Mouse (Mus musculus) liver, adult 2 months (tissue): ENCODE results near the gene Ganc. TPM values are rescaled to one million over a fixed set of nuclear protein-coding genes. Genes with fewer than 3 reads are reported as not detected.

Source experiments
- DNase-seq: peaks from one replicate; pipeline ENCODE4 v3.0.0-alpha.2; 2011; ENCODE audit warnings: low read depth, low spot score; ENCODE audit errors: extremely low read depth
- H3K27ac ChIP-seq: fragments of 200-500 bp; replicated peaks from 2 replicates; pipeline ENCODE4 v1.5.1; 2012; ENCODE audit warnings: low read depth, mild to moderate bottlenecking, control low read depth, inconsistent platforms, low read length; ENCODE audit not compliant: insufficient read depth
- H3K27me3 ChIP-seq: fragments of 200-500 bp; 2 replicates; pipeline ENCODE4 v1.6.1; 2012; ENCODE audit warnings: mild to moderate bottlenecking, moderate library complexity, low read length, inconsistent platforms; ENCODE audit not compliant: control insufficient read depth, insufficient read depth
- H3K36me3 ChIP-seq: fragments of 200-500 bp; 2 replicates; pipeline ENCODE4 v1.6.1; 2012; ENCODE audit warnings: low read length, inconsistent platforms; ENCODE audit not compliant: control insufficient read depth, insufficient read depth
- H3K4me1 ChIP-seq: fragments of 200-500 bp; 2 replicates; pipeline ENCODE4 v1.6.1; 2011; ENCODE audit warnings: low read length; ENCODE audit not compliant: control insufficient read depth, insufficient read depth
- H3K4me3 ChIP-seq: fragments of 200-500 bp; 2 replicates; pipeline ENCODE4 v1.5.1; 2011; ENCODE audit warnings: low read depth, mild to moderate bottlenecking, control low read depth, low read length, moderate library complexity; ENCODE audit not compliant: insufficient read depth
- H3K79me2 ChIP-seq: fragments of 200-500 bp; 2 replicates; pipeline ENCODE4 v1.6.1; 2012; ENCODE audit warnings: inconsistent platforms, mild to moderate bottlenecking, low read length, moderate library complexity; ENCODE audit not compliant: control insufficient read depth, insufficient read depth
- H3K9ac ChIP-seq: fragments of 200-500 bp; 2 replicates; pipeline ENCODE4 v1.6.1; 2012; ENCODE audit warnings: low read depth, mild to moderate bottlenecking, control low read depth, inconsistent platforms, low read length
- CTCF ChIP-seq: fragments of 200-500 bp; IDR thresholded peaks from 2 replicates; pipeline ENCODE4 v1.5.1; 2011; ENCODE audit warnings: low read depth, low read length, control low read depth
- POLR2A ChIP-seq: fragments of 200-500 bp; IDR thresholded peaks from 2 replicates; pipeline ENCODE4 v1.6.1; 2011; ENCODE audit warnings: low read length, control low read depth; ENCODE audit not compliant: insufficient read depth; ENCODE audit errors: extremely low read depth
- WGBS: fragments of 180-500 bp; shearing (Covaris S2); methylation state at CpG from one replicate; pipeline ENCODE4 v1.1.7; 2018; 5-methylcytosine and 5-hydroxymethylcytosine counted together
- polyA plus RNA-seq: library from polyadenylated mRNA; depleted of rRNA; stranded (reverse); fragments of >200 nt; gene quantifications from 2 replicates; pipeline ENCODE4 v1.2.3, GENCODE M21; 2012
- total RNA-seq: library from RNA; depleted of rRNA; stranded (reverse); fragments of >200 nt; gene quantifications from 2 replicates; pipeline ENCODE4 v1.2.3, GENCODE M21; 2014

Gene Ganc
- total and polyA plus RNA-seq, 2 experiments: 10.7 to 26.5 TPM

DNA sequence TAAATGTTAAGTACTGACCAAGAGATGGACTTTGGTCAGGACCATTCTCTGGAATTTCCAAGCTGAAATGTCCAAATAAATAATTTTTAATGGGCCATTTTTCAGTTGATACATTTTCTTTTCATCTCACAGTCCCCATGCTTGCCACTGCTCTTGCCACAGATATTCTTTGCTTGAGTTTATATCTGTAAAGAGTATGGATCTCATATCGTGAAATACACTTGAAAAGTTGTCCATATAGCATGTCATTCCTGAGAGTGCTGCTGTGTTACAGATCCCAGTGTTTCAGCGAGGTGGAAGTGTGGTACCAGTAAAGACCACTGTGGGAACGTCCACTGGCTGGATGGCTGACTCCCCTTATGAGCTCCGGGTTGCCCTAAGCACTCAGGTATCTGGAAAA is 52.0 kb downstream of the Ganc start, which contains the start of gene Capn3:
Gene Capn3 (plus strand): TSS at position 301 of the 400 bp plus-strand sequence.
- Histone ChIP-seq H3K9ac (no peak within 1 kb of the TSS), H3K27ac (no peak within 1 kb of the TSS), H3K27me3 (no peaks in the 10 kb centered on the region), H3K4me3 (no peak within 1 kb of the TSS), H3K4me1 (no peaks in the 10 kb centered on the region), H3K36me3 (peaks cover 41% of the 10 kb centered on the region), H3K79me2 (no peaks in the 10 kb centered on the region)
- DNase-seq: no peak
- TF ChIP-seq POLR2A (no peak), CTCF (no peak)
- 81% methylated on average over 4 of the region's 4 CpGs for WGBS

DNA sequence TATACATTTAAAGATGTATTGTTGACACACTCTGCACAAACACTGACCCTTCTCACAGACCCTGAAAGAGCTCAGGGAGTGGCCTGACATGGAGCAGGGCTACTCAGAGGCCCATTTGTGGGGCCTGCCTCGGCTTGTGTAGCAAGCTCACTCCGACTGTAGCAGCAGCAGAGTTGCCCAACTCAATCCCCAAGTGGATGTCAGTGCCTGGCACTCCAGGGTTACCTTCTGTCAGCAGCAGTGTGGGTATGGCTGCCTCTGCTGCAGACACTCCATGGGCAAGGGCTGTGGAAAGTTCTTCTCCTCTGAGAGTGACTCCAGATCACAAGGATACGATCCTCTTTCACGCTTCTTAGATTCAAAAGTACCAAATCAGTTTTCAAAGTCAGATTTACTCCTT is 56.5 kb downstream of the Ganc start:
- 89% methylated on average over 4 of the region's 4 CpGs for WGBS
- no peaks in the 10 kb centered on the region for H3K79me2 ChIP-seq
- H3K9ac ChIP-seq: no peak overlapping the region
- H3K4me1 ChIP-seq: peaks cover 15% of the 10 kb centered on the region
- no peaks in the 10 kb centered on the region for H3K27me3 ChIP-seq
- no peak for TF ChIP-seq CTCF
- TF ChIP-seq POLR2A: no peak
- H3K27ac ChIP-seq: no peak overlapping the region
- DNase-seq: no peak
- H3K4me3 ChIP-seq: no peak overlapping the region
- peaks cover 23% of the 10 kb centered on the region for H3K36me3 ChIP-seq

DNA sequence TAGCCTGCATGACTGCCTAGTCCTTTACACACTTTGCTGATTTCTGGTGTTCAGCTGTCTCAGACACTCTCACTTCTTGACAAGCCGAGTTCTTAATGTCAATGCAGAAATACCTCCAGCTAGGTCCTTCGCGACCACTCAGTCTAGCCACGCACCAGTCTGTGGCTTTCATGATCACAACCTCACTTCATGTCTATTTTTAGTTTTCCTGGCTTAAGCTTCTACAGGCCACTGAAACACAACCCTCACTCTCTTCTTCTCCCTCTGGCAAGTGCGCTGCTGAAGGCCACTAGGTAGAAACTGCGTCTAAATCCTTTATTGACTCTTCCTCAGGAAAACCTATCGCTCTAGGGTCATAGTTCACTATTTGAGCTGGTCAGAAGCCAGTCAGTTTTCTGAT is 59.6 kb downstream of the Ganc start:
- H3K36me3 ChIP-seq: peaks cover 6% of the 10 kb centered on the region
- TF ChIP-seq POLR2A: no peak
- TF ChIP-seq CTCF: no peak
- peak; percentile 80 for DNase-seq
- H3K4me1 ChIP-seq: peaks cover 17% of the 10 kb centered on the region
- 44% methylated on average over 7 of the region's 7 CpGs for WGBS
- H3K9ac ChIP-seq: no peak overlapping the region
- H3K27me3 ChIP-seq: no peaks in the 10 kb centered on the region
- H3K27ac ChIP-seq: no peak overlapping the region
- H3K79me2 ChIP-seq: no peaks in the 10 kb centered on the region
- H3K4me3 ChIP-seq: no peak overlapping the region

DNA sequence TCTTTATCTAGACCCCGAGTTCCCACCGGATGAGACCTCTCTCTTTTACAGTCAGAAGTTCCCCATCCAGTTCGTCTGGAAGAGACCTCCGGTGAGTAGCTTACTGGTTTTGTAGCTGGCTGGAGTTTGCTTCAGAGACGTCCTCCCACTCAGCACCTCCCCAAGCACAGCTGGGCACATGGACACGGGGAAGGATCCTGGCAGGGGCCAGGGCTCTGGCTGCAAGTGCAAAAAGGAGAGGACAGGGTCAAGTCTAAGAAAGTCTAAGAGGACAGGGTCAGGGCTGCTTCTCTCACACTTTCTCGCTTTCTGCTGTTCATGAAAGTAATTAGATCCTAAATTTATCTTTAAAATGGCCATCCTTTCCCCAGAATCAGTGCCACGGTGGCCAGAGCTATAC is 60.4 kb downstream of the Ganc start:
- Histone ChIP-seq H3K4me1 (peaks cover 17% of the 10 kb centered on the region), H3K4me3 (no peak overlapping the region), H3K27me3 (no peaks in the 10 kb centered on the region), H3K27ac (0 out of 2 replicates have a peak overlapping the region, but pooled peaks have one; percentile 0), H3K9ac (no peak overlapping the region), H3K79me2 (no peaks in the 10 kb centered on the region), H3K36me3 (peaks cover 4% of the 10 kb centered on the region)
- WGBS: 68% methylated on average over 8 of the region's 8 CpGs
- TF ChIP-seq POLR2A: no peak
- TF ChIP-seq CTCF: no peak
- DNase-seq: no peak

GRCm38 (mm10) chr2:120464732-120465396 is 61.2 kb downstream of the Ganc start:
- TF ChIP-seq POLR2A: no peak
- TF ChIP-seq CTCF: no peak
- DNase-seq: peak; percentile 78
- WGBS: 41% methylated on average over 2 of the region's 2 CpGs
- Histone ChIP-seq H3K4me1 (peaks cover 17% of the 10 kb centered on the region), H3K9ac (no peak overlapping the region), H3K27ac (peak overlapping the region; percentile 52), H3K36me3 (peaks cover 4% of the 10 kb centered on the region), H3K4me3 (no peak overlapping the region), H3K27me3 (no peaks in the 10 kb centered on the region), H3K79me2 (no peaks in the 10 kb centered on the region)

DNA sequence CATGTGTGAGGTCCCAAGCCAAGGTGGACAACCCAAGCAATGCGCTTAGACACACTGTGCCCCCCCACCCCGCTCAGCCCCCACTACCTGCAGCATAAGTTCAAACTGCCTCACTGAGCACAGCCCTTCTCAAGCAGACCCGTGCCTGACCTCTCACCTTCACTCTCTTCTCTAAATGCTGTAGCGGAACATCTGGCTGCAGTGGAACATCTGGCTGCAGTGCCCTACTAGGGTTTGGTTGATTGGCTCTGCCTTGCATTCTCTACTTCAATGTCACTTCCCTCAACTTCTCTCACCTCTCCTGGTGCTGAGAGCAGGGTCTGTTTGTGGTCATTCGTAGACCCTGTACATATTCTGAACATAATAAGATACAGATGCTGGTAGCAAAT is 61.7 kb downstream of the Ganc start:
- WGBS: 87% methylated on average over 5 of the region's 5 CpGs
- TF ChIP-seq POLR2A (no peak), CTCF (no peak)
- H3K27me3 ChIP-seq: no peaks in the 10 kb centered on the region
- no peak overlapping the region for H3K4me3 ChIP-seq
- DNase-seq: no peak
- peaks cover 17% of the 10 kb centered on the region for H3K4me1 ChIP-seq
- no peaks in the 10 kb centered on the region for H3K79me2 ChIP-seq
- no peak overlapping the region for H3K9ac ChIP-seq
- H3K27ac ChIP-seq: no peak overlapping the region
- H3K36me3 ChIP-seq: peaks cover 4% of the 10 kb centered on the region
